Mouse (Mus musculus) kidney, postnatal 10 days (tissue): Measurements from ENCODE around the gene Mast4.
"Not testable (repeated sequence)": the region's sequence is repeated elsewhere in the genome, so short reads cannot be mapped to it uniquely, and the experiment has no call there.

Experiments
- DNase-seq: peaks from one replicate; pipeline ENCODE4 v3.0.0; 2021; ENCODE audit warnings: mixed read lengths

Mast4 gene

GRCm38 (mm10) chr13:102733063-102733462, 601.2 kb downstream of the Mast4 start:
- no peak for DNase-seq

- DNase-seq, result not testable (repeated sequence)
Measured at GRCm38 (mm10) chr13:102728951-102729350, 605.3 kb downstream of the Mast4 start.

GRCm38 (mm10) chr13:102728035-102728434, 606.3 kb downstream of the Mast4 start:
- DNase-seq, result no peak

GRCm38 (mm10) chr13:102726876-102727275, 607.4 kb downstream of the Mast4 start:
- no peak for DNase-seq

- no peak for DNase-seq
Measured at GRCm38 (mm10) chr13:102725906-102726305, 608.4 kb downstream of the Mast4 start.

- no peak for DNase-seq
Measured at GRCm38 (mm10) chr13:102725416-102725815, 608.9 kb downstream of the Mast4 start.

- DNase-seq, result no peak
Measured at GRCm38 (mm10) chr13:102716973-102717372, 617.3 kb downstream of the Mast4 start.

GRCm38 (mm10) chr13:102700744-102701143, 633.6 kb downstream of the Mast4 start:
- DNase-seq, result no peak

- DNase-seq, result no peak
Measured at GRCm38 (mm10) chr13:102700176-102700575, 634.1 kb downstream of the Mast4 start.

GRCm38 (mm10) chr13:102698751-102699323, 635.5 kb downstream of the Mast4 start:
- peak; percentile 86 for DNase-seq

GRCm38 (mm10) chr13:102698335-102698734, 636.0 kb downstream of the Mast4 start:
- no peak for DNase-seq

- DNase-seq, result no peak
Measured at GRCm38 (mm10) chr13:102695121-102695905, 639.0 kb downstream of the Mast4 start.

GRCm38 (mm10) chr13:102694154-102694553, 640.1 kb downstream of the Mast4 start:
- DNase-seq, result no peak

GRCm38 (mm10) chr13:102693341-102693801, 640.9 kb downstream of the Mast4 start, which contains the start of gene Cd180:
TSS of gene Cd180 (plus strand) at chr13:102693558.
- peak; percentile 49 for DNase-seq

- DNase-seq, result no peak
Measured at GRCm38 (mm10) chr13:102691408-102692150, 642.7 kb downstream of the Mast4 start.

- no peak for DNase-seq
Measured at GRCm38 (mm10) chr13:102690184-102690583, 644.1 kb downstream of the Mast4 start.

GRCm38 (mm10) chr13:102689201-102690090, 644.9 kb downstream of the Mast4 start:
- DNase-seq, result no peak

- DNase-seq, result no peak
Measured at GRCm38 (mm10) chr13:102688121-102688520, 646.2 kb downstream of the Mast4 start.

- no peak for DNase-seq
Measured at GRCm38 (mm10) chr13:102684890-102685289, 649.4 kb downstream of the Mast4 start.
